Mouse (Mus musculus) heart, adult 2 months (tissue): ENCODE results near the gene Gm21887. TPM values are rescaled to one million over a fixed set of nuclear protein-coding genes. Genes with fewer than 3 reads are reported as not detected.
"Not testable (repeated sequence)": the region's sequence is repeated elsewhere in the genome, so short reads cannot be mapped to it uniquely, and the experiment has no call there.

ENCODE experiments used
- DNase-seq, 2 experiments: peaks; one replicate each; pipeline ENCODE4 v3.0.0; 2021
- H3K27ac ChIP-seq: fragments of 200-600 bp; 2 replicates; pipeline ENCODE4 v1.8.1; 2022
- H3K27me3 ChIP-seq: fragments of 200-500 bp; 2 replicates; pipeline ENCODE4 v1.6.1; 2012; ENCODE audit warnings: mild to moderate bottlenecking, low read length, inconsistent platforms, mixed read lengths; ENCODE audit not compliant: control insufficient read depth, insufficient read depth
- H3K36me3 ChIP-seq: fragments of 200-500 bp; 2 replicates; pipeline ENCODE4 v1.6.1; 2012; ENCODE audit warnings: low read length, inconsistent platforms; ENCODE audit not compliant: control insufficient read depth, insufficient read depth
- H3K4me1 ChIP-seq: fragments of 200-500 bp; 2 replicates; pipeline ENCODE4 v1.6.1; 2011; ENCODE audit warnings: low read length; ENCODE audit not compliant: control insufficient read depth, insufficient read depth
- H3K4me3 ChIP-seq: fragments of 200-600 bp; 2 replicates; pipeline ENCODE4 v1.8.1; 2022
- H3K79me2 ChIP-seq: fragments of 200-500 bp; replicated peaks from 2 replicates; pipeline ENCODE4 v1.6.1; 2012; ENCODE audit warnings: mild to moderate bottlenecking, inconsistent platforms, low read length, moderate library complexity, mixed read lengths; ENCODE audit not compliant: control insufficient read depth, insufficient read depth
- H3K9ac ChIP-seq: fragments of 200-500 bp; 2 replicates; pipeline ENCODE4 v1.6.1; 2012; ENCODE audit warnings: low read depth, mild to moderate bottlenecking, control low read depth, inconsistent platforms, low read length, mixed read lengths
- CTCF ChIP-seq: fragments of 200-600 bp; IDR thresholded peaks from 2 replicates; pipeline ENCODE4 v1.8.1; 2022; ENCODE audit warnings: antibody characterized with exemption, mild to moderate bottlenecking, moderate library complexity
- WGBS: fragments of 180-500 bp; shearing (Covaris S2); methylation state at CpG from one replicate; pipeline ENCODE4 v1.1.7; 2018; 5-methylcytosine and 5-hydroxymethylcytosine counted together
- intact Hi-C: fragments of 180-260 bp; cut with DNase I; formaldehyde crosslinking; loops from one replicate; pipeline ENCODE4 v1.15.1; 2025
- polyA plus RNA-seq: library from polyadenylated mRNA; depleted of rRNA; stranded (reverse); fragments of >200 nt; gene quantifications from 2 replicates; pipeline ENCODE4 v1.2.3, GENCODE M21; 2012
- total RNA-seq, 2 experiments: library from RNA; stranded (reverse); gene quantifications; 2 replicates each; pipeline ENCODE4 v1.2.3; 2021

Gene Gm21887
- total and polyA plus RNA-seq, 3 experiments = 22.9 to 60.9 (median 27.8) TPM

DNA sequence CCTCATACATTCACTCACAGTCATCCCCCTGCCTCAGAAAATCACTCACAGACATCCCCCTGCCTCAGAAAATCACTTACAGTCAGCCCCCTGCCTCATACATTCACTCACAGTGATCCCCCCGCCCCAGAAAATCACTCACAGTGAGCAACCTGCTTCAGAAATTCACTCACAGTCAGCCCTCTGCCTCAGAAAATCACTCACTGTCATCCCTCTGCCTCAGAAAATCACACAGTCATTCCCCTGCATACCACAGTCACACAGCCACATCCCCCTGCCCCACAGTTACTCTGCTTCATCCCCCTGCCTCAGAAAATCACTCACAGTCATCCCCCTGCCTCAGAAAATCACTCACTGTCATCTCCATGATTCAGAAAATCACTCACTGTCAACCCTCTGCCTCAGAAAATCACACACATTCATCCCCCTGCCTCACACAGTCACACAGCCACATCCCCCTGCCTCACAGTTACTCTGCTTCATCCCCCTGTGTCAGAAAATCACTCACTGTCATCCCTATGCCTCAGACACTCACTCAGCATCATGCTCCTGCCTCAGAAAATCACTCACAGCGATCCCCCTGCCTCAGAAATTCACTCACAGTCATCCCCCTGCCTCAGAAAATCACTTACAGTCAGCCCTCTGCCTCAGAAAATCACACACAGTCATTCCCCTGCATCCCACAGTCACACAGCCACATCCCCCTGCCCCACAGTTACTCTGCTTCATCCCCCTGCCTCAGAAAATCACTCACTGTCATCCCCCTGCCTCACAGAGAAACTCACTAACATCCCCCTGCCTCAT is 1.9 kb upstream of the Gm21887 start:
- H3K36me3 ChIP-seq, H3K79me2 ChIP-seq, H3K27ac ChIP-seq, H3K9ac ChIP-seq, intact Hi-C loops, H3K27me3 ChIP-seq, H3K4me1 ChIP-seq, H3K4me3 ChIP-seq: not testable (repeated sequence)
- 57% methylated on average over 2 of the region's 2 CpGs for WGBS
- peak in 1 of 2 experiments; percentile 18 for DNase-seq

DNA sequence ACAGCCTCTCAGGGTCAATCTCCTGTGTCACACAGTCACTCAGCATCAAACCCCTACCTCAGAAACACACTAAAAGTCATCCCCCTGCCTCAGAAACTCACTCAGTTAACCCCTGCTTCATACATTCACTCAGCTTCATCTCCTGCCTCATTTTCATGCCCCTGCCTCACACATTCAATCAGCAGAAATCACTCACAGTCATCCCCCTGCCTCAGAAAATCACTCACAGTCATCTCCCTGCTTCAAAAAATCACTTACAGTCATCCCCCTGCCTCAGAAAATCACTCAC is 1.3 kb upstream of the Gm21887 start:
- H3K4me1 ChIP-seq, H3K9ac ChIP-seq, H3K27ac ChIP-seq, H3K27me3 ChIP-seq, intact Hi-C loops, H3K79me2 ChIP-seq, H3K4me3 ChIP-seq, H3K36me3 ChIP-seq: not testable (repeated sequence)
- DNase-seq = peak in 1 of 2 experiments; percentile 16

DNA sequence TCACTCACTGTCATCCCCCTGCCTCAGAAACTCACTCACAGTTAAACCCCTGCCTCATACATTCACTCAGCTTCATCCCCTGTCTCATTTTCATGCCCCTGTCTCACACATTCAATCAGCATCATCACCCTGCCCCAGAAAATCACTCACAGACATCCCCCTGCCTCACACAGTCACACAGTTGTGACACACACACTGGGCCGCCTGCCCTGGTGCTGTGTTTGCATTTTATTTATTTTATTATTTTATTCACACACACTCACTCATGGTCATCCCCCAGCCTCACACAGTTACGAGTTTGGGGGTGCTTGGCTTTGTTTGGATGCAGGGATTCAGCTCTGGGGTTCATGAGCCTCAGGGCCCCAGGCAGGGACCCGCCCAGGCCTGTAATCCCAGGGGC is 875 bp upstream of the Gm21887 start:
- H3K79me2 ChIP-seq, H3K27me3 ChIP-seq, intact Hi-C loops, H3K27ac ChIP-seq, H3K4me3 ChIP-seq, H3K9ac ChIP-seq, H3K36me3 ChIP-seq, H3K4me1 ChIP-seq: not testable (repeated sequence)
- DNase-seq = peak in 1 of 2 experiments; percentile 56
- 34% methylated on average over 3 of the region's 3 CpGs for WGBS

DNA sequence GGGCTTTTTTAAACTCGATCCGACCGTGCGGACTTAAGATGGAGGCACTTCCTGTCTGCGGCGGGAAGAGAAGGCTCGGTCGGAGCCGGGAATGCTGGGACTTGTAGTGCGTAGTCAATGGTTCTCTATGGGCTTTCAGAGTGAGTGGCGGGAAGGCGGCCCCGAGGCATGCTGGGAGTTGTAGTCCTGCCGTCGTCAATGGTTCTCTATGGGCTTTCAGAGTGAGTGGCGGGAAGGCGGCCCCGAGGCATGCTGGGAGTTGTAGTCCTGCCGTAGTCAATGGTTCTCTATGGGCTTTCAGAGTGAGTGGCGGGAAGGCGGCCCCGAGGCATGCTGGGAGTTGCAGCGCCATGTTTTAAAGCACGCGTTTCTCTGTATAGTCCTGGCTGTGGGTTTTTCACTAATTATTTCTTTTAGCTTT is 352 bp downstream of the Gm21887 start:
- intact Hi-C loops, H3K36me3 ChIP-seq, H3K27me3 ChIP-seq, H3K9ac ChIP-seq, H3K79me2 ChIP-seq, H3K4me1 ChIP-seq: not testable (repeated sequence)
- 0 out of 2 replicates have a peak, but pooled peaks have one; percentile 10 for TF ChIP-seq CTCF
- DNase-seq = peak; percentile 100
- 55% methylated on average over 25 of the region's 25 CpGs for WGBS
- H3K27ac ChIP-seq = peak overlapping the region; percentile 67
- peak overlapping the region; percentile 57 for H3K4me3 ChIP-seq

DNA sequence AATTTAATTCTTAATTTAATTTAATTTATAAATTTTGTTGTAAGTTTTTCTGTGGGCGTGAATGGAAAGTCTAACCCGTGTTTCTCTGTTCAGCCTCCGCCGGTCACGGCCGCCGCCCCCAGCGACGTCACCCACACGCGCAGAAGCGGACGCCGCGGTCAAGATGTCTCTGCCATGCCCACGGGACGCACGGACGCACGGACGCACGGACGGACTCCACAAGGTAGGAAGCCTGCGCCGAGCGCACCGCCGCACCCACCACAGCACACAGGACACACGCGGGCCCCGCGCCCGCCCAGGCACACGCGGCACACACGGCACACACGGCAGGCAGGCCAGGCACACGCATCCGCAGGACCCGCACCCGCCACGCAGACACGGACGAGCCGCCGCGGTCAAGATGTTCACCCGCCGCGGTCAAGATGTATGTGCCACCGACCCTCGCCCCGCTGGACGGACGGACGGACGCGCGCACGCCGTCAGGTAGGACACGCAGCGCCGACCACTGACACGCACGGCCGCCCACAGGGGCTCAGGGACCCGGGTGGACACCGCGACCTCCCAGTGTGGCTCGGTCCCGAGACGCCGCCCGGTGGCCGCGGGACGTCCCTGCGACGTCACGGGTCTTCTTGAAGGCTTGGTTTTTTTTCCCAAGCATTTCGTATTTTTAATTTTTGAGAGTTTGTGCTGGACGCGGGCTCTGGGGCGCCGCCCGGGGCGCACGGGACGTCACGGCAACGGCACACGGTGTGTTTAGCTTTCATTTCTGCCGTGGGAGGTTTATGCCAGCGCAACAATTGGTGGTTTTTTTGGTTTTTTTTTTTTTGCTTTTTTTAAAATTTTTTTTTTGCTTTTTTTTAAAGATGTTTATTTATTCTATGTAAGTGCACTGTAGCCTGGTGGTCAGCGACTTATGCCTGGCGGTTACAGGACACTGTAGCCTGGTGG is 1.4 kb downstream of the Gm21887 start:
- H3K27ac ChIP-seq = not testable (repeated sequence)

DNA sequence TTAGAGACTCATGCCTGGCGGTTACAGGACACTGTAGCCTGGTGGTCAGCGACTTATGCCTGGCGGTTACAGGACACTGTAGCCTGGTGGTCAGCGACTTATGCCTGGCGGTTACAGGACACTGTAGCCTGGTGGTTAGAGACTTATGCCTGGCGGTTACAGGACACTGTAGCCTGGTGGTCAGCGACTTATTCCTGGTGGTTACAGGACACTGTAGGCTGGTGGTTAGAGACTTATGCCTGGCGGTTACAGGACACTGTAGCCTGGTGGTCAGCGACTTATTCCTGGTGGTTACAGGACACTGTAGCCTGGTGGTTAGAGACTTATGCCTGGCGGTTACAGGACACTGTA is 2.0 kb downstream of the Gm21887 start:
- intact Hi-C loops, H3K36me3 ChIP-seq, H3K79me2 ChIP-seq, H3K9ac ChIP-seq, H3K4me1 ChIP-seq, H3K4me3 ChIP-seq, H3K27me3 ChIP-seq, H3K27ac ChIP-seq: not testable (repeated sequence)
- DNase-seq = peak in 1 of 2 experiments; percentile 14
- 78% methylated on average over 6 of the region's 10 CpGs for WGBS

More for the DNA sequence above, 1.4 kb downstream of the Gm21887 start:
- H3K4me1 ChIP-seq, H3K27me3 ChIP-seq, H3K9ac ChIP-seq, H3K36me3 ChIP-seq, H3K4me3 ChIP-seq, intact Hi-C loops, H3K79me2 ChIP-seq: not testable (repeated sequence)
- peak; percentile 64 to 74 for DNase-seq
- 85% methylated on average over 97 of the region's 97 CpGs for WGBS
- TF ChIP-seq CTCF = peak; percentile 50

DNA sequence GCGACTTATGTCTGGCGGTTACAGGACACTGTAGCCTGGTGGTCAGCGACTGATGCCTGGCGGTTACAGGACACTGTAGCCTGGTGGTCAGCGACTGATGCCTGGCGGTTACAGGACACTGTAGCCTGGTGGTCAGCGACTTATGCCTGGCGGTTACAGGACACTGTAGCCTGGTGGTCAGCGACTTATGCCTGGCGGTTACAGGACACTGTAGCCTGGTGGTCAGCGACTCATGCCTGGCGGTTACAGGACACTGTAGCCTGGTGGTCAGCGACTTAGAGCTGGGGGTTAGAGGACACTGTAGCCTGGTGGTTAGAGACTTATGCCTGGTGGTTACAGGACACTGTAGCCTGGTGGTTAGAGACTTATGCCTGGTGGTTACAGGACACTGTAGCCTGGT is 4.0 kb downstream of the Gm21887 start:
- H3K4me1 ChIP-seq, H3K36me3 ChIP-seq, intact Hi-C loops, H3K4me3 ChIP-seq, H3K27me3 ChIP-seq, H3K9ac ChIP-seq, H3K27ac ChIP-seq, H3K79me2 ChIP-seq: not testable (repeated sequence)
- WGBS = 97% methylated on average over 4 of the region's 13 CpGs
- peak in 1 of 2 experiments; percentile 15 for DNase-seq

DNA sequence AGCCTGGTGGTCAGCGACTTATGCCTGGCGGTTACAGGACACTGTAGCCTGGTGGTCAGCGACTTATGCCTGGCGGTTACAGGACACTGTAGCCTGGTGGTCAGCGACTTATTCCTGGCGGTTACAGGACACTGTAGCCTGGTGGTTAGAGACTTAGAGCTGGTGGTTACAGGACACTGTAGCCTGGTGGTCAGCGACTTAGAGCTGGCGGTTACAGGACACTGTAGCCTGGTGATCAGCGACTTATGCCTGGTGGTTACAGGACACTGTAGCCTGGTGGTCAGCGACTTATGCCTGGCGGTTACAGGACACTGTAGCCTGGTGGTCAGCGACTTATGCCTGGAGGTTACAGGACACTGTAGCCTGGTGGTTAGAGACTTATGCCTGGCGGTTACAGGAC is 4.6 kb downstream of the Gm21887 start:
- intact Hi-C loops, H3K36me3 ChIP-seq, H3K9ac ChIP-seq, H3K4me1 ChIP-seq, H3K79me2 ChIP-seq, H3K27me3 ChIP-seq, H3K27ac ChIP-seq, H3K4me3 ChIP-seq: not testable (repeated sequence)
- peak in 1 of 2 experiments; percentile 12 for DNase-seq
- 75% methylated on average over 7 of the region's 13 CpGs for WGBS

DNA sequence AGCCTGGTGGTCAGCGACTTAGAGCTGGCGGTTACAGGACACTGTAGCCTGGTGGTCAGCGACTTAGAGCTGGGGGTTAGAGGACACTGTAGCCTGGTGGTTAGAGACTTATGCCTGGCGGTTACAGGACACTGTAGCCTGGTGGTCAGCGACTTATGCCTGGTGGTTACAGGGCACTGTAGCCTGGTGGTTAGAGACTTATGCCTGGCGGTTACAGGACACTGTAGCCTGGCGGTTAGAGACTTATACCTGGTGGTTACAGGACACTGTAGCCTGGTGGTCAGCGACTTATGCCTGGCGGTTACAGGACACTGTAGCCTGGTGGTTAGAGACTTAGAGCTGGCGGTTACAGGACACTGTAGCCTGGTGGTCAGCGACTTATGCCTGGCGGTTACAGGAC is 6.4 kb downstream of the Gm21887 start:
- H3K27me3 ChIP-seq, H3K4me1 ChIP-seq, H3K27ac ChIP-seq, intact Hi-C loops, H3K4me3 ChIP-seq, H3K9ac ChIP-seq, H3K79me2 ChIP-seq, H3K36me3 ChIP-seq: not testable (repeated sequence)
- peak in 1 of 2 experiments; percentile 13 for DNase-seq
- WGBS = 88% methylated on average over 12 of the region's 12 CpGs
